Mouse (Mus musculus) megakaryocyte, embryonic 14.5 days (primary cell): ENCODE data around the gene Cygb. TPM values are rescaled to one million over a fixed set of nuclear protein-coding genes. Genes with fewer than 3 reads are reported as not detected.
A peak's percentile ranks its signal among the peaks of the same experiment; 100 is the strongest.

Source experiments
- H3K27me3 ChIP-seq: replicated peaks from 2 replicates; pipeline ENCODE3; 2012; ENCODE audit warnings: inconsistent platforms
- H3K36me3 ChIP-seq: replicated peaks from 2 replicates; pipeline ENCODE3; 2012; ENCODE audit warnings: low read length, inconsistent platforms, mixed read lengths
- H3K4me1 ChIP-seq: 2 replicates; pipeline ENCODE4 v1.6.1; 2012; ENCODE audit warnings: inconsistent platforms
- H3K4me3 ChIP-seq: replicated peaks from 2 replicates; pipeline ENCODE3; 2012; ENCODE audit warnings: moderate library complexity, mild to moderate bottlenecking, inconsistent platforms
- H3K9me3 ChIP-seq: 2 replicates; pipeline ENCODE4 v1.6.1; 2012; ENCODE audit warnings: inconsistent platforms
- FLI1 ChIP-seq: IDR thresholded peaks from 2 replicates; pipeline ENCODE4 v1.6.1; 2012; ENCODE audit warnings: low read length, inconsistent platforms, mixed read lengths
- GATA1 ChIP-seq: IDR thresholded peaks from 3 replicates; pipeline ENCODE4 v1.6.1; 2012; ENCODE audit warnings: mixed read lengths, low read length, inconsistent platforms, borderline replicate concordance
- polyA plus RNA-seq: library from polyadenylated mRNA; stranded (reverse); fragments of >175 nt; gene quantifications from 2 replicates; pipeline ENCODE4 v1.2.3, GENCODE M21; 2012; ENCODE audit warnings: low replicate concordance; ENCODE audit not compliant: insufficient read depth

Cygb gene
- polyA plus RNA-seq = not detected in 2 replicates

DNA sequence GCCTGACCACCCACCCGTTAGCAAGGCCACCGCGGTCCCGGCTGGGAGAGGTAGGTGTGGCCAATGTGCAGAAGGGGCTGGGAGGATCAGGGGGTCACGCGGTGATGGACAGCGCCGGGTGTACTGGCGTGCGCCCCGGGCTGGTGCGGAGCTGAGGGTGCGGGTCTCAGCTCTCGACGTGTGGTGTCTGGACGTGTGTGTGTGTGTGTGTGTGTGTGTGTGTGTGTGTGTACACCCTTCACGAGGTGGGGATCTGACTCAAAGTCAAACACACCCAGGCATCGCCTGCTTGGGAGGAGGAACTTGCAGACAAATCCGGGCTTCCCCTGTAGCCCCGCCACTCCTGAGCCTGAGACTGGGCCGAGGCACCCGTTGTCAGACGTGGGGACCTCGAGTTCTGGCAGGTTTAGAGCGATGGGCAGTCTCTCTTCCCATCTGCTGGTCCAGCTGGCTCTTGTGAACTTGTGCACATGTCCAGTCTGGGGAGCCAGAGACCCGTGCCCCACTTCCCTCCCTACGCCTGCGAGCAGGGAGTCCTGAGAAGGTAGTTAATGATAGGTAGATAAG, at the start of gene Cygb:
TSS of gene Cygb (minus strand) at position 59 of the 567 bp plus-strand sequence.
- Histone ChIP-seq H3K36me3 (no peaks in the 10 kb centered on the region), H3K27me3 (peaks cover 92% of the 10 kb centered on the region), H3K4me3 (peak within 1 kb of the TSS; percentile 88), H3K4me1 (peaks cover 51% of the 10 kb centered on the region), H3K9me3 (no peaks in the 10 kb centered on the region)
- TF ChIP-seq FLI1 (no peak), GATA1 (no peak)

DNA sequence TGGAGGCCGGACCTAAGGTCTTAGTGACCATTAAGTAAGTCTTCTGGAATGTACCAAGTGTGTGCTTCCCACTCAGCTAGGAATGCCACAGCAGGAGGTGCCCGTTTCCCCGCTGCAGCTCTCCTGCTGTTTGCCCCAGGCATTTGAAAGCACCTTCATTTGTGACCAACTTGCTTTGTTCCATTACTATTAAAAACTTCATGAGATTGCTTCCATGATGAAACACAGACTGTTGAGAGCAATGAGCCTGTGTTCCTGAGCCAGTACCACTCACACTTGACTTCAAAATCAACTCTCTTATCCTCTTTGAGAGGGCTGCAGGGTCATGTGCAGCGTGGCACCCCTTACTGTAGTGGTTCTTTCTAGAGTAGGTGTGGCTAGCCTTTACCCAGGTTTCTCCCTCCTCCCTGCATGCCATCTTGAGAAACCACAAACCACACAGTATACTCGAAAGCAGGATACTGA, 47.3 kb upstream of the Cygb start:
- Histone ChIP-seq H3K27me3 (peaks cover 34% of the 10 kb centered on the region), H3K4me3 (no peak overlapping the region), H3K9me3 (peaks cover 4% of the 10 kb centered on the region; the same call in 1 of the 2 replicates), H3K36me3 (no peaks in the 10 kb centered on the region), H3K4me1 (peaks cover 9% of the 10 kb centered on the region)
- TF ChIP-seq GATA1 (no peak), FLI1 (no peak)

GRCm38 (mm10) chr11:116697521-116697920, 43.4 kb upstream of the Cygb start:
- H3K36me3 ChIP-seq = peaks cover 2% of the 10 kb centered on the region
- TF ChIP-seq FLI1 = no peak
- TF ChIP-seq GATA1 = no peak
- no peak overlapping the region for H3K4me3 ChIP-seq
- peaks cover 4% of the 10 kb centered on the region; the same call in 1 of the 2 replicates for H3K9me3 ChIP-seq
- H3K27me3 ChIP-seq = peaks cover 64% of the 10 kb centered on the region
- H3K4me1 ChIP-seq = peaks cover 18% of the 10 kb centered on the region

GRCm38 (mm10) chr11:116696426-116696825, 42.3 kb upstream of the Cygb start:
- H3K9me3 ChIP-seq = peaks cover 6% of the 10 kb centered on the region; the same call in 1 of the 2 replicates
- H3K27me3 ChIP-seq = peaks cover 62% of the 10 kb centered on the region
- no peak for TF ChIP-seq GATA1
- no peak for TF ChIP-seq FLI1

GRCm38 (mm10) chr11:116695194-116695880, 41.2 kb upstream of the Cygb start:
- H3K4me3 ChIP-seq = no peak overlapping the region
- peaks cover 9% of the 10 kb centered on the region for H3K4me1 ChIP-seq
- H3K36me3 ChIP-seq = peaks cover 10% of the 10 kb centered on the region
- H3K9me3 ChIP-seq = peaks cover 4% of the 10 kb centered on the region; the same call in 1 of the 2 replicates
- H3K27me3 ChIP-seq = peaks cover 60% of the 10 kb centered on the region
- TF ChIP-seq FLI1 = no peak
- TF ChIP-seq GATA1 = no peak

More at GRCm38 (mm10) chr11:116696426-116696825, 42.3 kb upstream of the Cygb start:
- Histone ChIP-seq H3K4me3 (no peak overlapping the region), H3K4me1 (peaks cover 14% of the 10 kb centered on the region), H3K36me3 (peaks cover 4% of the 10 kb centered on the region)

DNA sequence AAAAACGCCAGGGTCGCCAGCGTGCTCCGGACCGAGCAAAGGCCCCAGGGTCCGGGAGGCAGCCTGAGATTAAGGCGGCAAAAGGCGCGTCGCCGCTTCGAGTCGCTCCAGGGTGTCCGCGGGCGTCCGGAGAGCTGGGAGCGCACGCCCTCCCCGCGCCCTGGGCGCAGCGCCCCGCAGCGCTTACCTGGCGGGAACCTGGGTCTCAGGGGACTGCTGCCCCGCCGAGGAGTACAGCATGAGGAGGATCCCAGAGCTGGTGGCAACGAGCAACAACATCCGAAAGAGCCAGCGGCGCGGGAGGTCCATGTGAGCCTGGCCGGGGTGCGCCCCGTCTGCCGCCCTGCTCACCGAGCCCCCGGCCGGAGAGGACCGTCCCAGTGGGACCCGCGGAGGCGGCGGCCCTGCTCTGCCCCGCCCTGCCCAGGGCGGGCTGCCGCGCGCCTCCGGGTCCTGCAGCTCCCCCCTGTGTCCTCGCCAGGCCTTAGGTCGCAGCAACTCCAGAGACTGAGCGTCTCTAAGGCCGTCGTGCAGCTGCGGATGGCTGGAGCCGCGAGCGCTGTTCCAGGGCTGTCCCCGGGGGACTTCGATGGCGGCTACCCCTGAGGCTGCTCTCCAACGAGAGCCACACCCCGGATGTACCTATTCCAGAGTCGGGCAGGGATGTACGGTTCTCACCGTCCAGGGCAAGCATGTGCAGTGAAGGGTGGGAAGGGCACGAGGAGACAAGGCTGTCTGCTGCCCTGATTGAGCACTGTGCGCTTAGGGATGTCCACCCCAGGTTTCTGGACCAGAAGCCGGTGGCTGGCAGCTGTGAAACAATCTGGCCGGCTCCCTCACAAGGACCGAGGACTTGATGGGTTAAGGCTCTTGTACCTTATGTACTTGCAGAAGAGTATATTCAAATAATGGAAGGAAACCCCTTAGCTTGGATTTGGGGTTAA, 40.4 kb upstream of the Cygb start:
- Histone ChIP-seq H3K27me3 (peaks cover 60% of the 10 kb centered on the region), H3K4me1 (peaks cover 9% of the 10 kb centered on the region), H3K9me3 (peaks cover 3% of the 10 kb centered on the region; the same call in 1 of the 2 replicates), H3K4me3 (peak overlapping the region; percentile 53), H3K36me3 (peaks cover 10% of the 10 kb centered on the region)
- TF ChIP-seq FLI1 = no peak
- TF ChIP-seq GATA1 = no peak

- TF ChIP-seq GATA1 = no peak
- no peak for TF ChIP-seq FLI1
- Histone ChIP-seq H3K4me1 (peaks cover 9% of the 10 kb centered on the region), H3K9me3 (peaks cover 3% of the 10 kb centered on the region; the same call in 1 of the 2 replicates), H3K4me3 (no peak overlapping the region), H3K27me3 (peaks cover 60% of the 10 kb centered on the region), H3K36me3 (peaks cover 10% of the 10 kb centered on the region)
Measured at GRCm38 (mm10) chr11:116693899-116694249, 39.8 kb upstream of the Cygb start.

- H3K4me1 ChIP-seq = peaks cover 23% of the 10 kb centered on the region
- peaks cover 34% of the 10 kb centered on the region for H3K27me3 ChIP-seq
- peaks cover 14% of the 10 kb centered on the region for H3K36me3 ChIP-seq
- peaks cover 3% of the 10 kb centered on the region; the same call in 1 of the 2 replicates for H3K9me3 ChIP-seq
- TF ChIP-seq FLI1 (no peak), GATA1 (no peak)
- no peak overlapping the region for H3K4me3 ChIP-seq
Measured at GRCm38 (mm10) chr11:116690701-116691575, 36.8 kb upstream of the Cygb start.
